Comparison of ENCODE assay signal across 37 mouse cellular contexts in genomic region chr2:25120963-25121362, GRCm38 (mm10). TPM values are rescaled to one million over a fixed set of nuclear protein-coding genes. Genes with fewer than 3 reads are reported as not detected.
DNase-seq lines count a peak whose midpoint lies in the region; ATAC-seq and TF ChIP-seq lines count a peak whose summit lies in the region.
"Had no signal": no experiment of that assay in that cellular context is flagged by ENCODE, and none has a peak within 500 bp of the region (broad histone marks: within the 10 kb centered on the region; RNA-seq: fewer than 3 reads in every experiment).

No protein-coding gene starts in this region.

- peak; percentile 66 for DNase-seq in heart, adult 11 months
- no peak for DNase-seq in heart, adult 9 months (ENCODE audit: low spot score in 2 of 2)
- DNase-seq in A20 (ENCODE audit: low read depth, low spot score) (peak; percentile 42), CH12.LX (ENCODE audit: extremely low read depth) (peak; percentile 60)
- DNase-seq in kidney, adult 11 months, result no peak
- DNase-seq in adrenal gland, postnatal 14 days, result no peak
- DNase-seq in layer of hippocampus, adult 8-10 months (ENCODE audit: low spot score in 2 of 2), result no peak
- DNase-seq: adrenal gland, adult 8-10 months; adrenal gland, postnatal 36 days; cerebellum, adult 11 months; cerebellum, adult 2 months; cerebellum, adult 9-11 months; cerebellum, postnatal 25 days; embryo, embryonic 11 days; gastrocnemius, postnatal 10 days; gastrocnemius, postnatal 36 days; heart, postnatal 10 days; heart, postnatal 36 days; kidney, adult 2 months had no signal

- H3K4me1 ChIP-seq in CH12.LX (ENCODE audit: control insufficient read depth in 1 of 2, insufficient read depth in 2 of 2), result peaks cover 7 to 42% of the 10 kb centered on the region in 2 experiments

- H3K9ac ChIP-seq in CH12.LX (ENCODE audit: insufficient read depth, low read depth), result 0 out of 2 replicates have a peak overlapping the region, but pooled peaks have one; percentile 14
- H3K9ac ChIP-seq: embryonic facial prominence, embryonic 13.5 days; forebrain, embryonic 12.5 days; forebrain, embryonic 15.5 days; heart, embryonic 12.5 days; heart, embryonic 15.5 days; hindbrain, embryonic 12.5 days; hindbrain, embryonic 15.5 days had no signal

- H3K4me2 ChIP-seq in CH12.LX (ENCODE audit: insufficient read depth, low read depth, poor library complexity, severe bottlenecking), result no peak overlapping the region
- H3K4me2 ChIP-seq: embryonic facial prominence, embryonic 13.5 days; forebrain, embryonic 12.5 days; forebrain, embryonic 15.5 days; heart, embryonic 12.5 days; heart, embryonic 15.5 days; hindbrain, embryonic 12.5 days; hindbrain, embryonic 15.5 days had no signal

- in situ Hi-C loops in CH12.LX (cut with MboI; ENCODE audit: low pct_ligation_motif_present, low pct_unique_long_range_greater_than_20kb, low sequenced_read_pairs), result no loop called here

- TF ChIP-seq CTCF in CH12.LX (conservative IDR thresholded peaks at IDR 0.05 in 1 of 2, IDR thresholded peaks at IDR 0.05 in 1 of 2; ENCODE audit: low read depth in 2 of 2, low read length in 2 of 2), result no peak

- no peak for TF ChIP-seq RAD21 in CH12.LX (IDR thresholded peaks at IDR 0.05; ENCODE audit: low read depth, low read length)

- H3K4me3 ChIP-seq in CH12.LX (replicated peaks in 1 of 3; ENCODE audit: low read depth in 2 of 3, low read length in 2 of 3, poor library complexity in 1 of 3), result no peak overlapping the region
- H3K4me3 ChIP-seq: embryonic facial prominence, embryonic 10.5 days; embryonic facial prominence, embryonic 13.5 days; erythroblast, embryonic 14.5 days; forebrain, embryonic 12.5 days; forebrain, embryonic 15.5 days; heart, embryonic 12.5 days; heart, embryonic 15.5 days; hindbrain, embryonic 12.5 days; hindbrain, embryonic 15.5 days had no signal

- H3K9me3 ChIP-seq in CH12.LX (replicated peaks; ENCODE audit: low read length), result no peaks in the 10 kb centered on the region
- H3K9me3 ChIP-seq: embryonic facial prominence, embryonic 10.5 days; embryonic facial prominence, embryonic 13.5 days; forebrain, embryonic 12.5 days; forebrain, embryonic 15.5 days; heart, embryonic 12.5 days; heart, embryonic 15.5 days; hindbrain, embryonic 12.5 days; hindbrain, embryonic 15.5 days had no signal

- peak; percentile 73; the same call in 1 of the 2 replicates for TF ChIP-seq EP300 in CH12.LX (IDR thresholded peaks at IDR 0.05; ENCODE audit: low read length)

- peak; percentile 39 to 56; a peak in 1 of 4 replicates for ATAC-seq in hematopoietic stem cell, adult 5-6 weeks (replicated peaks in 1 of 2; ENCODE audit: insufficient read depth in 1 of 2, low FRiP score in 2 of 2, low TSS enrichment in 1 of 2, low read depth in 1 of 2, poor library complexity in 2 of 2, severe bottlenecking in 2 of 2)
- ATAC-seq: forebrain, embryonic 15.5 days; inflammation-experienced regulatory T-cells, adult 6 months; intestine, embryonic 16.5 days had no signal

- H3K79me2 ChIP-seq in CH12.LX (replicated peaks; ENCODE audit: control insufficient read depth, extremely low read depth, insufficient read depth, poor library complexity, severe bottlenecking), result no peaks in the 10 kb centered on the region

- TF ChIP-seq POLR2A in CH12.LX (IDR thresholded peaks at IDR 0.05; ENCODE audit: low read depth, low read length), result 0 out of 2 replicates have a peak, but pooled peaks have one; percentile 30

- no peaks in the 10 kb centered on the region for H3K27me3 ChIP-seq in CH12.LX (replicated peaks)
- H3K27me3 ChIP-seq: embryonic facial prominence, embryonic 13.5 days; forebrain, embryonic 12.5 days; forebrain, embryonic 15.5 days; heart, embryonic 12.5 days; heart, embryonic 15.5 days; hindbrain, embryonic 12.5 days; hindbrain, embryonic 15.5 days had no signal

- H3K27ac ChIP-seq in CH12.LX (ENCODE audit: insufficient read depth, low read depth), result no peak overlapping the region
- H3K27ac ChIP-seq: embryonic facial prominence, embryonic 10.5 days; embryonic facial prominence, embryonic 13.5 days; forebrain, embryonic 12.5 days; forebrain, embryonic 15.5 days; heart, embryonic 15.5 days; hindbrain, embryonic 12.5 days; hindbrain, embryonic 15.5 days had no signal

- dilution Hi-C loops in CH12.LX (cut with MboI; ENCODE audit: extremely low pct_ligation_motif_present, extremely low pct_unique_long_range_greater_than_20kb, low sequenced_read_pairs), result no loop called here

- H3K36me3 ChIP-seq in CH12.LX (replicated peaks in 1 of 2; ENCODE audit: control insufficient read depth in 1 of 2, insufficient read depth in 1 of 2, low read length in 1 of 2), result no peaks in the 10 kb centered on the region
- H3K36me3 ChIP-seq: embryonic facial prominence, embryonic 10.5 days; embryonic facial prominence, embryonic 13.5 days; forebrain, embryonic 12.5 days; forebrain, embryonic 15.5 days; heart, embryonic 12.5 days; heart, embryonic 15.5 days; hindbrain, embryonic 12.5 days; hindbrain, embryonic 15.5 days had no signal

TF ChIP-seq in CH12.LX, 34 proteins besides CTCF, POLR2A, EP300 and RAD21:
- TF ChIP-seq TCF12 (IDR thresholded peaks at IDR 0.05; ENCODE audit: low read depth, low read length) (peak; percentile 27; the same call in 1 of the 2 replicates), CHD2 (IDR thresholded peaks at IDR 0.05; ENCODE audit: low read length) (peak; percentile 59), JUND (conservative IDR thresholded peaks at IDR 0.05; ENCODE audit: low read depth, low read length) (0 out of 2 replicates have a peak, but pooled peaks have one; percentile 47), BHLHE40 (IDR thresholded peaks at IDR 0.05; ENCODE audit: low read depth, low read length) (no peak; the same call in 1 of the 2 replicates), JUN (IDR thresholded peaks at IDR 0.05; ENCODE audit: insufficient read depth, low read depth, low read length) (peak; percentile 24; the same call in 1 of the 2 replicates), MEF2A (IDR thresholded peaks at IDR 0.05; ENCODE audit: borderline replicate concordance, low read depth, low read length) (peak; percentile 86), RCOR1 (conservative IDR thresholded peaks at IDR 0.05; ENCODE audit: low read depth, low read length) (no peak), IRF4 (IDR thresholded peaks at IDR 0.05; ENCODE audit: low read depth, low read length) (peak; percentile 85), ELF1 (IDR thresholded peaks at IDR 0.05; ENCODE audit: low read depth, low read length) (peak; percentile 76), KAT2A (IDR thresholded peaks at IDR 0.05; ENCODE audit: insufficient replicate concordance, low read length) (no peak), ZNF384 (IDR thresholded peaks at IDR 0.05; ENCODE audit: low read depth, low read length) (peak; percentile 55), SMC3 (IDR thresholded peaks at IDR 0.05; ENCODE audit: low read depth, low read length) (no peak), ETS1 (conservative IDR thresholded peaks at IDR 0.05; ENCODE audit: low read depth, low read length) (peak; percentile 34)
TF ChIP-seq in CH12.LX: peak in this region for 9.

RNA-seq across cellular contexts. Expression of gene Noxa1, which starts 26.0 kb away (rescaled TPM):
- total RNA-seq in CH12.LX (2012; rRNA removed) (4.6 and 5.0 TPM in 2 replicates), CH12.LX (2014; rRNA removed) (6.1 and 6.4 TPM in 2 replicates)
- 4.0 and 6.3 TPM in 2 replicates for polyA plus RNA-seq in CH12.LX (2012; ENCODE audit: insufficient read length, low read depth)
- total RNA-seq in hematopoietic stem cell, adult 5-6 weeks (2017), result 1.0 TPM in 1 of 2 replicates, not detected in the other
- not detected in 2 replicates for total RNA-seq in adrenal gland, postnatal 14 days (2021)
- total RNA-seq in layer of hippocampus, adult 8-10 months (2022), result not detected
- total RNA-seq: adrenal gland, adult 8-10 months; adrenal gland, postnatal 36 days; gastrocnemius, adult 18-20 months; gastrocnemius, postnatal 10 days; gastrocnemius, postnatal 36 days; granulocyte monocyte progenitor cell, adult 5-6 weeks; heart, adult 8-10 months; heart, postnatal 10 days; heart, postnatal 36 days had no signal
- polyA plus RNA-seq: C2C12; cerebellum, adult 2 months; cortical plate, adult 2 months; embryonic facial prominence, embryonic 13.5 days; forebrain, embryonic 12.5 days; forebrain, embryonic 15.5 days; hindbrain, embryonic 15.5 days; kidney, adult 2 months had no signal

RNA-seq across cellular contexts. Expression of gene Entpd8, which starts 40.9 kb away (rescaled TPM):
- total RNA-seq in CH12.LX (2012; rRNA removed) (not detected in 2 replicates), CH12.LX (2014; rRNA removed) (not detected in 2 replicates)
- not detected in 2 replicates for polyA plus RNA-seq in CH12.LX (2012; ENCODE audit: insufficient read length, low read depth)
- total RNA-seq in hematopoietic stem cell, adult 5-6 weeks (2017), result not detected in 2 replicates
- 1.3 and 7.7 TPM in 2 replicates for total RNA-seq in adrenal gland, postnatal 14 days (2021)
- not detected for total RNA-seq in layer of hippocampus, adult 8-10 months (2022)
- total RNA-seq: adrenal gland, postnatal 36 days; gastrocnemius, adult 18-20 months; gastrocnemius, postnatal 10 days; granulocyte monocyte progenitor cell, adult 5-6 weeks; heart, adult 8-10 months; heart, postnatal 10 days; heart, postnatal 36 days; MEL had no signal
- polyA plus RNA-seq: C2C12; cerebellum, adult 2 months; cortical plate, adult 2 months; embryonic facial prominence, embryonic 10.5 days; embryonic facial prominence, embryonic 13.5 days; forebrain, embryonic 12.5 days; forebrain, embryonic 15.5 days; heart, embryonic 12.5 days; heart, embryonic 15.5 days; hindbrain, embryonic 12.5 days had no signal

RNA-seq across cellular contexts. Expression of gene Nrarp, which starts 59.6 kb away (rescaled TPM):
- total RNA-seq in CH12.LX (2012; rRNA removed), result 3.1 TPM in 2 replicates
- 0.24 and 0.35 TPM in 2 replicates for total RNA-seq in CH12.LX (2014; rRNA removed)
- polyA plus RNA-seq in CH12.LX (2012; ENCODE audit: insufficient read length, low read depth), result 0.14 and 0.20 TPM in 2 replicates
- total RNA-seq in hematopoietic stem cell, adult 5-6 weeks (2017), result 2.6 and 4.4 TPM in 2 replicates
- total RNA-seq in adrenal gland, postnatal 14 days (2021), result 8.7 and 9.5 TPM in 2 replicates
- total RNA-seq in layer of hippocampus, adult 8-10 months (2022), result 10 to 100 TPM; 16.9 to 20.4 (median 19.5) TPM

Comparison
In these comparisons a context has a peak if more than half of its experiments do, and no peak if none do; other contexts are left out.
1. DNase-seq: peak in heart, adult 11 months (single experiment), A20 (single experiment) and CH12.LX (single experiment); none in heart, adult 9 months (0 of 2), kidney, adult 11 months (single experiment), adrenal gland, postnatal 14 days (single experiment) and layer of hippocampus, adult 8-10 months (0 of 2).